Mouse (Mus musculus) A20 (cell line): ENCODE measurements around the gene Thap11.
A peak's percentile ranks its signal among the peaks of the same experiment; 100 is the strongest.

Source experiments
- DNase-seq: peaks from one replicate; pipeline ENCODE4 v3.0.0-alpha.2; 2011; ENCODE audit warnings: low read depth, low spot score

Thap11 gene

DNA sequence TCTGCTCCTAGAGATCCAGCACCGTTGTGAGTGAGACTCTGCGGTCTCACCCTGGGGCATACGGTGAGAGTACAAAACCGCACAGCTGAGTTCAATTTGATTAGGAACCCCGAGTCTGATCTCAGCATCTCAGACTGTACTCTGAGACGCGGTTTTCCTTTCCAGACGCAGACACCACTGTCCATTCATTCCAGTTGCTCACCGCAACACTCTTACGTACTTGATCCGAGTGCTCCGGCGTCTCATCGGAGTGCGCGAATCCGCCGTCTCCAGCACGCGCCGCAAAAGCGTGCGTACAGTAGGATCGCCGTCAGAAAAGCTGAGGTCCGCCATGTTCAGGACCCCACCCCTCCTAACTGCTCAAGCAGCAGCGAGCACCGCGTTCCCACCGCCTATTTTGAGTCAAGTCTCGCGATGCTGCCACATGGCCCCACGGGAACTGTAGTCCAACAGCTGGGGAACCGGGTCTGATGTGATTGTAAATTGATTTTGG lies 3.2 kb upstream of the Thap11 start:
- peak; percentile 95 for DNase-seq

DNA sequence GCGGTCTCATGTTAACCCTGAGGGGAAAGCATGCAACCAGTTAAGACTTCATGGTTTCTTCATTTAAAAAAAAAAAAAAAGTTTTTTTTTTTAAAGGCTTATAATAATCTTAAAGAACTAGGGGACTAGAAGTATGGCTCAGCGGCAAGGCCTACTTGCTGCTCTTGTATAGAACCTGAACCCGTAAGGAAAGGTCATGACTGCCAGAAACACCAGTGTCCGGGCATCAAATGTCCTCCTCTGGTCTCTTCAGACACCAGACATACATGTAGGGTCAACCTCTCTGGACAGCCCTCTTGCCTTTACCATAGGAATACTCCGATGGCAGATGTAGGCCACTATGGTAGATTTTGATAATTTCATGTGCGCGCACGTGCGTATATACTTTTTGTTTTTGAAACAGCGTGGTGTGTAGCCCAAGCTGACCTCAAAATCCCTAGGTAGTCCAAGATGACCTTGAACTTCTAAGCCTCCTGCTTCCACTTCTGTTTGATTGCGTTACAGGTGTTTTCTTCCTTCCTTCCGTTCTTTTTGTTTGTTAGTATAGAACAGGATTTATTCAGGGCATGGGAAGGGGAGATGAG lies 2.7 kb upstream of the Thap11 start:
- DNase-seq: no peak

DNA sequence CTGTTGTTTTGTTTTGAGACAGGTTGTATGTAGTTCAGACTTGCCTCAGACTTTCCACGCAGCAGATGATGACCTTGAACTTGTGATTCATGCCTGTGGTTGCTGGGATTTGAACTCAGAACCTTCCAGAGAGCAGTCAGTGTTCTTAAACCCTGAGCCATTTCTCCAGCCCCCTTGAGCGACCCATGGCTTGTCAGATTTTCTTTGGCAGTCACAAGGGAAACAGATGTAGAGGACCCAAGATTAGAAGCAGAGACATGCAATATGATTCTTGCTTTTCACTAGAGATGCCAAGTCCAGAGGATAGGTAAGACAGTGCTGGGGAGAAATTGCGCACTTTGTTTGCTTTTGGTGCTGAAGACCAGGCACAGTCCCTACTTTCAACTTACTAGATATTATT lies 1.8 kb upstream of the Thap11 start, which contains the start of gene Cenpt:
Cenpt (minus strand) TSS at position 101 of the 400 bp plus-strand sequence.
- no peak for DNase-seq

DNA sequence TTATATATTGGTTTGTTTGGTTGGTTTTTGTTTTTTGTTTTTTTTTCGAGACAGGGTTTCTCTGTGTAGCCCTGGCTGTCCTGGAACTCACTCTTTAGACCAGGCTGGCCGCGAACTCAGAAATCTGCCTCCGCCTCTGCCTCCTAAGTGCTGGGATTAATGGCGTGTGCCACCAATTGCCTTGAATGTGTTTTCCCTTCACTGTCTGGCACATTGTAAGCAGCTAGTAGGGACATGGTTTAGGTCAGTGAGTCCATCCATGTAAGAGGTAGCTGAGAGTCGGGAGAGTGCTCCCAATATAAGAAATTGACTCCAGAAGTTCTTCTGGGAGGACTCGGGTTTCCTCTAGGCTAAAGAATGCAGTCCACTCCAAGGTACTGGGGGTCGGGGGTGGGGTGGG lies 629 bp upstream of the Thap11 start:
- DNase-seq: no peak

DNA sequence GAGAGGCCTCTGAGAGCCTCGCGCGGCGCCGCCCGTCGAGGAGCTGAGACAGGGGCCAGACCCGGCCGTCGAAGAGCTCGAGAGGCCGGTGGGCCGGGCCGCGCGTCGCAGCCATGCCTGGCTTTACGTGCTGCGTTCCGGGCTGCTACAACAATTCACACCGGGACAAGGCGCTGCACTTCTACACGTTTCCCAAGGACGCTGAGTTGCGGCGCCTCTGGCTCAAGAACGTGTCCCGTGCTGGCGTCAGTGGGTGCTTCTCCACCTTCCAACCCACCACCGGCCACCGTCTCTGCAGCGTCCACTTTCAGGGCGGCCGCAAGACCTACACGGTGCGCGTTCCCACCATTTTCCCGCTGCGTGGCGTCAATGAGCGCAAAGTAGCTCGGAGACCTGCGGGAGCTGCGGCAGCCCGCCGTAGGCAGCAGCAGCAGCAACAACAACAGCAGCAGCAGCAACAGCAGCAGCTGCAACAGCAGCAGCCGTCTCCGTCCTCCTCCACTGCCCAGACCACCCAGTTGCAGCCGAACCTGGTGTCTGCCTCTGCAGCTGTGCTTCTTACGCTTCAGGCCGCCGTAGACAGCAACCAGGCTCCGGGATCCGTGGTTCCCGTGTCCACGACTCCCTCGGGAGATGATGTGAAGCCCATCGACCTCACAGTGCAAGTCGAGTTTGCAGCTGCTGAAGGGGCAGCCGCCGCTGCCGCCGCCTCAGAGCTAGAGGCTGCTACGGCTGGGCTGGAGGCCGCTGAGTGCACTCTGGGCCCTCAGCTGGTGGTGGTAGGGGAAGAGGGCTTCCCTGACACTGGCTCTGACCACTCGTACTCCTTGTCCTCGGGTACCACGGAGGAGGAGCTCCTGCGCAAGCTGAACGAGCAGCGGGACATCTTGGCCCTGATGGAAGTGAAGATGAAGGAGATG lies 576 bp downstream of the Thap11 start:
- DNase-seq: peak; percentile 76

DNA sequence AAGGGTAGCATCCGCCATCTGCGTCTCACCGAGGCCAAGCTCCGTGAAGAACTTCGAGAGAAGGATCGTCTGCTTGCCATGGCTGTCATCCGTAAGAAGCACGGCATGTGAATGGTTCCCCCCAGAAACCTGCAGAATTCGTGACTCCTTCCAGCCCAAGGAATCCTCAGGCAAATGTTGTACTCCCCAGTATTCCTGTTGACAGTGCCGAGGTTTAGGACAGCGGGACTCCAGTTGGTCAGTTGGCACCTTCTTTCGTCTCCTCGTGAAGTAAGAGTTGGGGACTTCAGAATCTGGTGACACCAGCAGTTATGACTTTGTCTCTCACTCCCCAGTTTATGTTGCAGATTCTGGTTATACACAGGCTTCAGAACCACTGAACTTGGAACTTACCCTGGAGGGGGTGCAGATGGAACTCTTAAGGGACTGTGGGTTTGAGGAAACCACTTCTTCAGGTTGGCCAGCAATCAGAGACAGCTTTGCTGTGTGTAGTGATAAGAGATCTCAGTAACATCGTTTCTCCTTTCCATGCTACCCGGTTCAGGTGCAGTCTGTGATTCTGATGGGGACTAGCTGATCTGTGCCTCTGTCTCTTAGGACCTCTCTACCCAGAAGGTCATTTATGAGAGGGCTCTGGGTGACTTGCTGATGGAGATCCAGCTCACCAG lies 1.4 kb downstream of the Thap11 start:
- DNase-seq: peak; percentile 66

DNA sequence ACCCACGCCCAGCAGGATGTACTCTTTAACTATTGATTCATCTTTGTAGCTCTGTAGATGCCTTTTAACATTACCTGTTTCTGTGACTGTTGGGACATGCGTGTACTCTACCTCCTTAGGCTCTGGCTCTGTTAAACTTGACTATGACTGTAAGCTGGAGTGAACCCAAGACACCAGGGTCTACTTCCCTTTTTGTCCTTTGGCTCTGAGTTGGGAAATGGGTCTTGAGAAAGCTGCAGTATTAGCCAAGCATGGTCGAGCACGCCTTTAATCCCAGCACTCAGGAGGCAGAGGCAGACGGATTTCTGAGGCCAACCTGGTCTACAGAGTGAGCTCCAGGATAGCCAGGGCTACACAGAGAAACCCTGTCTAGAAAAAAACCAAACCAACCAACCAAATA lies 3.6 kb downstream of the Thap11 start:
- DNase-seq: peak; percentile 67

DNA sequence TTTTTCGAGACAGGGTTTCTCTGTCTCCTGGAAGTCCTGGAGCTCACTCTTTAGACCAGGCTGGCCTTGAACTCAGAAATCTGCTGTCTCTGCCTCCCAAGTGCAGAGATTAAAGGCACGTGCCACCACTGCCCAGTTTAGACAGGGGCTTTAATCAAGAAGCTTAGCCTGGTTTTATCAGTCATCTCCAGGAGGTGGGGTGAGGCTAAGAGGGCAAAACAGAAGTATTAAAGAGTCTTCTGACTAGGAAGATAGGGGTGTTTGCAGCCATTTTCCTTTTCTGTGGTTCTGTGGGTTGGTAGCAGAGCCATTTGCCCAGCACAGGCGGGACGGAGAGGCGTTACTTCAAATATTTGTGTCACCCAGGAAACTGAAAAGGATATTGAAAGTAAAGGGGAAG lies 4.4 kb downstream of the Thap11 start:
- DNase-seq: peak; percentile 43

DNA sequence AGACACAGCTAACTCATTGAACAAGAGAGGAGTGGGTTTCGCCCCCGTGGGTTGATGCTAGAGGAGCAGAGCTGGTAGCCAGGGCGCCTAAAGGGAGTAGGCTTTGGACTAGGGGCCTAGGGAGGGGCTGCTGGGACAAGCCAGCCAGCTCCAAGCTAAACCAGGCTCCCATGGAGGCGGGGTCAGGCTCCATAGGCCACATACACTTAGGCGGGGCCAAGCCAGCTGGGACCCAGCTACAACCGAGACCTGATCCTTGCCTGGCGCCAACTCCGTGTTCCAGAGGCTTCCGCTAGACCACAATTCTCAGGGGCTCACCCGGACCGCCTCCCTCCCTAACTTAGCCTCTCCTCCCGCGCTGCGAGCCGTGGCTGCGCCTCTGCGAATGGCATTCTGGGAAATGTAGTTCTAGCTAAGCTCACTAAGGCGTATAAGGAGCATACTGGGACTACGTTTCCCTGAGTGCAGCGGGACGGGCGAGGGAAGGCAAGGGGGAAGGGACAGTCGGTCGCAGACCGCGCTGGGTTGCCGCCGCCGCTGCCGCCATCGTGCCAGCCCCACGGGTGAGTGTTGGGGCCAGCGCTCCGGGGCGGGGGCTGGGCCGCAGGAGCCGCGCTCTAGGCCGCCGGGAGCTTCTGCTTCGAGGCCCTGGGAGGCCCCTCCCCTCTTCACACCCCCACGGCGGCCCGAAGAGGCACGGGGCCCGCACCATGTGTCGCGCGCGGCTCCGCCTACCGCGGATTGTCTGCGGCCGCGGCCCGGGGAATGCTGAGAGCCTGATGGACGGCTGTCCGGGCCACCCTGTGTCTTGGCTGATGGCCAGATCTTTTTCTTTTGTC lies 5.4 kb downstream of the Thap11 start, which contains the start of gene Nutf2:
Nutf2 (plus strand) TSS at position 438 of the 839 bp plus-strand sequence.
- DNase-seq: peak; percentile 97

DNA sequence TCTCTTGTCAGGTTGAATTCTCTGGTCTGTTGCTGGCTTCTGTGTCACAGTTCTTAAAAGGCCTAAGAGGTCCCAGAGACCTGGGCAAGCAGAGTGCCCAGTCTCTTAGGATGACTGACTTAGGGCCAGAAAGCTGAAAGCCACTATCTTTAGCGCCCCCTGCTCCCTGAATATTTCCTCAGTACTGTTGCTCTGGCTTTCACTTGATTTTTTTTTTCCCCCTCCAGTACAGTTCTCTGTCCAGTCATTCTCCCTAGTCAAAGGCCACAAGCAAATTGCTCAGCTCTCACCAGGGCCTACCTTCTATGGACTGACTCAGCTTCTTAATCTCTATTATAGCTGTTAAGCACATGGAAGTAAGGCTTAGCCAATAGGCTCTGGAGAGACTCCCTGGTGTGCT lies 7.0 kb downstream of the Thap11 start:
- DNase-seq: peak; percentile 57

DNA sequence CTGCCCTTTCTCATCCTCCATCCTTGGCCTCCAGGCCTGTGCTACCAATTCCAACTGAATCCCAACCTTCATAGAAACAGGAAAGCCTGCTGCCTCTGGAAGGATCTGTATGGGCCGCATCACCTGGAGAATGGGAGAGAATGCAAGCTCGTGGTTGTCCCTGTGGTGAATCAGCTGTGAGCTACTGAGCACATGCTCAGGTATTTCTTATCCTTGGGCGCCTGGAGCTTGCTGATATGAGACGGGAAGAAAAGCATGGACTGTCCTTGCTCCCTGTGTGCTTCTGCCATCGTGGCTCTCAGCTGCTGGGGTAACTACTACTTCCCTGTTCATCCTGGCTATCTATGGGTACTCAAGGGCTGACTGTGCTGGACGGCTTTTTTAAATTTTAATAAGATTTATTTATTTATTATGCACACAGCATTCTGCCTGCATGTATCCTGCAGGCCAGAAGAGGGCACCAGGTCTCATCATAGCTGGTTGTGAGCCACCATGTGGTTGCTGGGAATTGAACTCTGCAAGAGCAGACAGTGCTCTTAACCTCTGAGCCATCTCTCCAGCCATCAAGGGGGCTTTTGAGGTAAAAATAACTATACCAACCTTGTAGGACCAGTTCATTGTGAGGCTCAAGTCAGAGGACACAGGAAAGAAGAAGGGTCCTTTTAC lies 11.6 kb downstream of the Thap11 start:
- DNase-seq: peak; percentile 52

DNA sequence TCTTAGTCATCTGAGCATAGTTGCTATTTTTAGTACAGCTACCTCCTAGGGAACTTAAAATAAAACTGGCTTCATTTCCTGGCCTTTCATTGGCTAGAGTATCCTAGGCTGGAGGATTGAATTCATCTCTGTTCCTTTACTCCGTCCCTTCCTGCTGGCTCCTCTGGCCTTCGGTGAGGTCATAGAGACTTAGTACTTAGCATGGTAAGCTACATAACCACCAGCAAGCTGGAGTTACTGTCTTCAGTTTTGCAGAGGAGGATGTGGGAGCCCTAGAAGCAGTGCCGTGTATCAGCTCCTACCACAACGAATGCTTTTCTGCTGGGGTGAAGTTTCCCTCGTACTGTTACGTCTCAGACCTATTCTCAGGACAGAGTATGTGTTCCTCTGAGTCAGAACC lies 19.4 kb downstream of the Thap11 start:
- DNase-seq: no peak

DNA sequence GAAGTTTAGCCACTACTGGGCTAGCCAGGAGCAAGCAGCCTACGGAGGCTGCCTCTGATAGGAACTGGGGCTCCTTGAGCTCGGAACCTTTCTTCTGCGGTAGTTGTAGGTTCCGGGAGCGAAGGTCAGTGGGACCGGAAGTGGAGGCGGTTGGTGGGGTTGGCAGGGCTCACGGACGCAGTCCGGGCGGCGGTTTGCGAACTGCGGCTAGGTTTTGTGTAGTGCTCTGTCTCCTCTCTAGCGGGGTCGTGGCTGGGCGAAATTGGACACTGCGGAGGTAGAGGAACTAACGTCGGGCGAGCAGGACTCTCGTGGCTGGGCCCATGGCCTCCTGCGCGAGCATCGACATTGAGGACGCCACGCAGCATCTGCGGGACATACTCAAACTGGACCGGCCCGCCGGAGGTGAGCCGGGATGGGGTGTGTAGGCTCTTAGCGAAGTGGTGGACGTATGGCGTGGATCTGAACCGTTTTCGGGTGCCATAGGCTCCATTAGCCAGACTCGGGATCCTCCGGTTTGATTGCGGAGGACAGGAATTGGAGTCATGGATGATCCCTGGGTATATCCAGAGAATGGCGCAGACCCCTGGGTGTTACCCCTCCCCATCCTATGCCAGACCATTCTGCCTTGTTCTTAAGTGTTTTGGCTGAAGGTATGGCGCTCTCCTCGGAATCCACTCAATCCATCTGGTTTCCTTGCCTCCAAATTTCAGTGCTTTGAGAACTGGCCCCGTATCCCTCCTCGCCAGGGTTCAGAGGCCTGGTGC lies 26.0 kb downstream of the Thap11 start, which contains the start of gene Edc4:
Edc4 (plus strand) TSS at position 128 of the 767 bp plus-strand sequence.
- DNase-seq: peak; percentile 92

DNA sequence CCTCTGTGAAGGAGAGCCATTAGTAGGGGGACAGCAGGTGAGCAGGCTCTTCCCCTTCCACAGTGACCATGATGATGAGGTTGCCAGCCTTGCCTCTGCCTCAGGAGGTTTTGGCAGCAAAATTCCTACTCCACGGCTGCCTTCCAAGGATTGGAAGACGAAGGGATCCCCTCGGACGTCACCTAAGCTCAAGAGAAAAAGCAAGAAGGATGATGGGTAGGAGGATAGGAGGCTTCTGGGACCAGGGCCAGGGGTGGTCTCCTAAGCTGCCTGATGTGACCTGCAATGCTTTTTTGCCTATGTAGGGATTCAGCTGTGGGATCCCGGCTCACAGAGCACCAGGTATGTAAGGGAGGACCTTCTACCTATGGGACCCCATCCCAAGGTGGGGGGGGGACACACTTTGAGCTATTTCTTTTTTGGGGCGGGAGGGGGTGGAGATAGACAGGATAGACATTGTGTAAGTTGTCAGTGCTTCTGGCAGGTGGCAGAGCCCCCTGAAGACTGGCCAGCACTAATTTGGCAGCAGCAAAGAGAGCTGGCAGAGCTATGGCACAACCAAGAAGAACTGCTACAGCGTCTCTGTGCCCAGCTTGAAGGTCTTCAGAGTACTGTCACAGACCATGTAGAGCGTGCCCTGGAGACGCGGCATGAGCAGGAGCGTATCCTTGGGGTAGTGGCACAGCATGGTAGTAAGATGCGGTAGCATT lies 35.0 kb downstream of the Thap11 start:
- no peak for DNase-seq

DNA sequence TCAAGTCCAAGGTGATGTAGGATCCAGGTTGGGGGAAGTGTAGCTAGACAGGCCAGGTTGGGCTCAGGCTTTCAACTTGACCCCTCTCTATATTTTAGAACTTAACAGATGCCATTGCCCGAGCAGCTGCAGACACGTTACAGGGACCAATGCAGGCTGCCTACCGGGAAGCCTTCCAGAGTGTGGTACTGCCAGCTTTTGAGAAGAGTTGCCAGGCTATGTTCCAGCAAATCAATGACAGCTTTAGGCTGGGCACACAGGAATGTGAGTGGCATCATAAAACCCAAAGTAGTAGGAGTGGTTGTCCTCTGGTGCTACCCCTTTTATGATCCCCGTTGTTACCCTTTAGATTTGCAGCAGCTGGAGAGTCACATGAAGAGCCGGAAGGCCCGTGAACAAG lies 35.9 kb downstream of the Thap11 start:
- no peak for DNase-seq

DNA sequence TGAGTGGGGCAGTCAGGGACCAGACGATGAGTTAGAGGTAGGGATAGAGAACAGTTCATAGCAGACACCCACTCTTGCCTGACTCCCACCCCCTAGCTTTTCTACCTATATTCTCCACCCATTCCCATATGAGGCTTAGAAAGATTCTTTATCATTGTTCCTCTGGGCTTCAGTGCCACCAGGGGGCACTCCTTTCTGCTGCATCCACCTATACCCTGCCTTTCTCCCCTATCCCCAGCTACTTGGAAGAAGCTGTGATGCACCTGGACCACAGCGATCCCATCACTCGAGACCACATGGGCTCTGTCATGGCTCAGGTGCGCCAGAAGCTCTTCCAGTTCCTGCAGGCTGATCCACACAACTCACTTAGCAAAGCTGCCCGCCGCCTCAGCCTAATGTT lies 37.5 kb downstream of the Thap11 start:
- peak; percentile 26 for DNase-seq

DNA sequence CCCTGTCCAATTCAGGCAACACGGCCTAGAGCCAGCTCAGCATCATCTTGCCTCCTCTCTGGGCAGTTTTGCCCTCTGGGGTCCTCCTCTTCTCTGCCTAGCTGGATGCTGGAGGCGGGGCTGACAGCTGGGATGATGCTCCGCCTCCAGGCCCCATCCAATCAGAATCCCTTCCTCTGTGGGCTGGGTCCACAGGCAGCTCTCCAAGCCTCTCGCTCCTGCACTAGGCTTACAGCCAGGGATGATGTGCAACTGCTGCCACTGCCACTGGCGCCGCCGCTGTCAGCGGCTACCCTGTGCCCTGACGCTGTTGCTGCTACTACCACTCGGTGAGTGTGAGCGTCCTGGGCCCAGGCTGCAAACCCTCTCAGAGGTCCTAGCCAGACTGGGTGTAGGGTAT lies 38.4 kb downstream of the Thap11 start, which contains the start of gene Nrn1l:
Nrn1l (plus strand) TSS at position 229 of the 400 bp plus-strand sequence.
- peak; percentile 29 for DNase-seq

DNA sequence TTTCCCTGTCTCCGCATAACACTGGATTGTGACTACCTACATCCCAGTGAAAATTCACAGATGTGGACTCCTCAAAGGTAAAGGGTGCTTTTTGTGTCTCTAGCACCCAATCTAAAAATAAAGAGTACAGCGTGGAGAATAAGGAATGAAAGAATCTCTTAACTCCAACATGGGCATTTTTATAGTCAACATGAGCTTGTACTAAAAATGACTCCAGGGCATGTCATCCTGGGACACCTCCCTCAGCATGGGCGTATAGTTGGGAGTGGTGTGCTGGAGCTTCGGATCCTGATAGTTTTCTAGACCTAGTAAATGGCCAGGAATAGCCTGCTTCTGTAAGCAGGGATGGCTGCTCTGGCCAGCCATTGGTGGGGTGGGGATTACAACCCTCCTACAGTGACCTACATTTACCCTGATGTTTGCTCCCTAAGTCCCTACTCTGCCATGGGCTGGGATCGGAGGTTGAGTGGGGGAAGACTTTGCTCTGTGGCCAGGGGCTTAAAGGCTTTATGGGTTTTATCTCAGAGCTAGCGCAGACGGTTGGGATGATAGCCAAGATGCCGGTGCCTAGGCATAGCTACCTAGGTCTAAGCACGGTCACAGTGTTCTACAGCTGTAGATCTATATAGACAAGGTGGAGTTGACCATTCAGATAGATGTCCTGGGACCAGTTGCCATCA lies 43.0 kb downstream of the Thap11 start:
- no peak for DNase-seq
